Mouse (Mus musculus): ENCODE results near the gene Gm11937.

The Gm11937 gene

DNA sequence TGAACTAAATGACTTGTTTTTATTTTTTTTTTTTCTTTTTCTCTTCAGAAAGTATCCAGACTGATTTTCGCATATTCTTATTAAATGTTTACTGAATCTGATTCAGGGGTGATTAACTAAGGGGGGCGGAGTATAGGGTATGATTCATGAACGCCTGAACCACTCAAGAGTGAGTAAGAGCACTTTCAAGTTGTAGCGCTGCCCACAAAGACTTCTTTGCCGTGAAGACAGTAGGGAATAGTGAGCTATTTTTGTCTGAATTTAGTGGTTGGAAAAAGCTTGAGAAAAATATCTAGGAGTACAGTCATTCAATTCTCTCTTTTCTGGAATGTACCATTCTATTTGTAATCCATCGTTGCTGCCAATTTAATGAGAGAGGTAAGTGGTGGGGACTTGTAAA, 28.4 kb downstream of the Gm11937 start:
- no peak for DNase-seq (ENCODE audit: low spot score)

DNA sequence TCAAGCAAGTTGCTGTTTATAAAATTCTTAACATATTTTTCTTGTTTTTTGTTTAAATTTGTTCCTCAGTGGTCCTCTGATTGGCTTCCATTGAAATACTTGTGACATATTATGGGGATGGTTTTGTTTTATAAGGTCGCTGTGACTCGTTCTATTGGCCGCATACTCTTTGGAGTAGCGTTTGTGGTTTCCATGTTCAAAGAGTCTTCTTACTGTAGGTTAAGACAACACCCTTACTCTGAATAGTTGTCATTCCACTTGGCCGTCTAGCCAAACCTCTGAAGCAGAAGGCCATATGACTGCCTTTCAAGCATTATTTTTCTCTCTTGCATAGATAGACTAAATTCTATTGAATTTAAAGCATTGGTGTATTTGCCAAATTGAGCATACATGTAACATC, 28.9 kb downstream of the Gm11937 start:
- no peak for DNase-seq (ENCODE audit: low spot score)

GRCm38 (mm10) chr11:99580636-99581035, 29.4 kb downstream of the Gm11937 start, which contains the start of gene Krtap1-5:
Gene Krtap1-5, minus strand, starts transcription at chr11:99581016.
- no peak for DNase-seq (ENCODE audit: low spot score)

DNA sequence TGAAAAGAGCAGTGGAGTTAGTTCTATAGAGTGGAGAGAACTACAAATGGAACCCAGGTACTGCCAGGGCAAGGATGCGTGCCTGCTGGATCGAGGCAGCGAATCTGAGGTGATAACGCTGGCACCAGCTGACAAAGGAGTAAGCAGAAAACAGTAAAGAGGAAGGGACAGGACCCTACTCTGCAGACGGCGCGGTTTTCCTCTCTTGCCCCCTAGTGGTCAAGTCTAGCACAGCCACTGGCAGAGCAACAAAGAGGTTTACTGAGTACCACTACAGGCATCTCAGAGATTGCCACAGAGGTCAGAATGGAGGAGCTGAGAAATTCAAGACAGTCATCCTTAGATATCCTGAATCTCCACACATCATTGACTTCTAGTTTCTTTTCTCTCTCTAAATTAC, 35.9 kb downstream of the Gm11937 start:
- peak; percentile 89 for DNase-seq (ENCODE audit: low spot score)

GRCm38 (mm10) chr11:99573164-99573563, 36.8 kb downstream of the Gm11937 start:
- no peak for DNase-seq (ENCODE audit: low spot score)

DNA sequence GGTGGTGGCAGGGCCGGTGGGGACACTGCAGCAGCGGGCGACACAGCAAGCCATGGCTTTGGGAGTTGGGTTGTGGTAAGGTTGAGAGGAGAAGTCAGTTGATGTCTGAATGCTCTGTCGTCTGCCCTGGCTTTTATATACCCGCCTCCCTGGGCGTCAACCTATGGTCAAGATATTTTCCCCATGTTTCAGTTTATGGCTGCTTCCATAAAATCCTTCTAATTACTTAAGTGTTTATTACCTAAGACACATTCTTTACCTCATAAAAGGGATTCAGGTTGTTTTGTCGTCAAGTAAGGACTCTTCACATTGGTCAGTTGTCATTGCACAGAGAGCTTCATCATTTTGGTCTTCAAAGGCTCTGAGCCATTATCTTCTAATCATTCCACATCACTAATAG, 43.5 kb downstream of the Gm11937 start, which contains the start of gene Krtap3-1:
Gene Krtap3-1, minus strand, starts transcription at position 101 of the 400 bp plus-strand sequence.
- DNase-seq (ENCODE audit: low spot score), result no peak

DNA sequence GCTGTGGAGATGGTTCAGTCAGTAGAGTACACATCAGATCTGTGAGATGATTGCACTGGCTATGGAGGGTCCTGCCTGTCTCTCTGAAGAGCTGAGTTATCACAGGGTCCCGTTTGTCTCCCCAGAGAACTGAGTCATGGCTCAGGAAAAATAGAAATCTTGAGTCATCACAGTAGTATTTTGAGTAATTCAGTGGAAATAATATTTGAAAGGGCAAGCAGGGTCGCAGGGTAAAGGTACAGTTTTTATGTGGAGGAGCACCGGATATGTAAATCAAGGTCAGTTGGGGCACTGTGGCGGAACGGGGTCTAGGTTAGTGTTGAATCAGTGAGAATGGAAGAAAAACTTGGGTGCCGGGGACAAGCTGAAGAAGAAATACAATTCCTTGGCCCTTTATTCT, 47.4 kb downstream of the Gm11937 start:
- no peak for DNase-seq (ENCODE audit: low spot score)
